Mouse (Mus musculus): Measurements from ENCODE around the gene Birc5. TPM values are rescaled to one million over a fixed set of nuclear protein-coding genes. Genes with fewer than 3 reads are reported as not detected.

Birc5 gene
- 230 TPM for polyA plus RNA-seq (2012; fragmentation: generic; extraction: Trizol)
- long read RNA-seq, experiment 1, transcript Birc5-201 (4 exons, 947 nt) = major isoform, 202 of 229 reads
- long read RNA-seq, experiment 1, partial matches to known transcripts = 6 of 229 reads
- long read RNA-seq, experiment 1, other reads (novel, unspliced or antisense) = 20 of 229 reads
- long read RNA-seq, experiment 2, transcript Birc5-202 (3 exons, 3,334 nt) = minor isoform, 8 of 134 reads
- long read RNA-seq, experiment 2, transcript Birc5-201 (4 exons, 947 nt) = major isoform, 113 of 134 reads
- long read RNA-seq, experiment 2, partial matches to known transcripts = 2 of 134 reads
- long read RNA-seq, experiment 2, other reads (novel, unspliced or antisense) = 11 of 134 reads

DNA sequence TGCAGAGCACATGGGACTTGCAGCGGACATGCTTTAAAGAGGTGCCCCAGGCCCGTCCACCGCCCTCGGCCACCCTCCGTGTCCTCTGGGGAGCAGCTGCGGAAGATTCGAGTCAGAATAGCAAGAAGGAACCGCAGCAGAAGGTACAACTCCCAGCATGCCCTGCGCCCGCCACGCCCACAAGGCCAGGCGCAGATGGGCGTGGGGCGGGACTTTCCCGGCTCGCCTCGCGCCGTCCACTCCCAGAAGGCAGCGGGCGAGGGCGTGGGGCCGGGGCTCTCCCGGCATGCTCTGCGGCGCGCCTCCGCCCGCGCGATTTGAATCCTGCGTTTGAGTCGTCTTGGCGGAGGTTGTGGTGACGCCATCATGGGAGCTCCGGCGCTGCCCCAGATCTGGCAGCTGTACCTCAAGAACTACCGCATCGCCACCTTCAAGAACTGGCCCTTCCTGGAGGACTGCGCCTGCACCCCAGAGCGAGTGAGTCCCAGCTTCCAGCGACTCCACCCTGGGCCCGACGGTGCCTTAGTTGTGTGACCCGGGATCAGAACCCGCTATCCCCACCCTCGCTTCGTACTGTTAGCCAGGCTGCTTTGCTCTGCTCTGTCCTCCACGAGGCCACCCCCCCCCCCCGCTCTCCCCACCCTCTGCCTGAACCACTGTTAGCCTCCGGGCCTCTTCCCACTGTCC lies at the start of gene Birc5:
Gene Birc5 (plus strand): TSS at position 267 of the 687 bp plus-strand sequence.
- H3ac ChIP-seq (ENCODE audit: control insufficient read depth, insufficient read length, low read depth) = peak within 1 kb of the TSS; percentile 92
- H3K27me3 ChIP-seq (ENCODE audit: control insufficient read depth, insufficient read depth, insufficient read length) = no peaks in the 10 kb centered on the region
- peak within 1 kb of the TSS; percentile 98 for H3K4me3 ChIP-seq (ENCODE audit: insufficient read depth, poor library complexity, severe bottlenecking)
- H3K36me3 ChIP-seq (ENCODE audit: control insufficient read depth, insufficient read depth) = peaks cover 40% of the 10 kb centered on the region
- H3K79me2 ChIP-seq (ENCODE audit: control insufficient read depth, insufficient read depth) = peaks cover 63% of the 10 kb centered on the region
- TF ChIP-seq MAX (IDR thresholded peaks at IDR 0.05) (no peak), CEBPB (IDR thresholded peaks at IDR 0.05; ENCODE audit: low read depth) (no peak), MYOD1 (IDR thresholded peaks at IDR 0.05; ENCODE audit: control insufficient read depth, insufficient read length, low read depth) (peak; percentile 45)
- H3K79me3 ChIP-seq (ENCODE audit: low read depth) = peaks cover 53% of the 10 kb centered on the region

GRCm38 (mm10) chr11:117800038-117800437 lies 49.0 kb upstream of the Birc5 start:
- TF ChIP-seq USF1 (IDR thresholded peaks at IDR 0.05; ENCODE audit: low read depth) = no peak
- H3K79me3 ChIP-seq (ENCODE audit: low read depth) = no peaks in the 10 kb centered on the region
- H3K79me2 ChIP-seq (ENCODE audit: control insufficient read depth, insufficient read depth) = no peaks in the 10 kb centered on the region
- no peak overlapping the region for H3ac ChIP-seq (ENCODE audit: control insufficient read depth, insufficient read length, low read depth)
- H3K36me3 ChIP-seq (ENCODE audit: control insufficient read depth, insufficient read depth) = no peaks in the 10 kb centered on the region
- H3K4me3 ChIP-seq (ENCODE audit: insufficient read depth, poor library complexity, severe bottlenecking) = no peak overlapping the region
- no peaks in the 10 kb centered on the region for H3K27me3 ChIP-seq (ENCODE audit: control insufficient read depth, insufficient read depth, insufficient read length)

DNA sequence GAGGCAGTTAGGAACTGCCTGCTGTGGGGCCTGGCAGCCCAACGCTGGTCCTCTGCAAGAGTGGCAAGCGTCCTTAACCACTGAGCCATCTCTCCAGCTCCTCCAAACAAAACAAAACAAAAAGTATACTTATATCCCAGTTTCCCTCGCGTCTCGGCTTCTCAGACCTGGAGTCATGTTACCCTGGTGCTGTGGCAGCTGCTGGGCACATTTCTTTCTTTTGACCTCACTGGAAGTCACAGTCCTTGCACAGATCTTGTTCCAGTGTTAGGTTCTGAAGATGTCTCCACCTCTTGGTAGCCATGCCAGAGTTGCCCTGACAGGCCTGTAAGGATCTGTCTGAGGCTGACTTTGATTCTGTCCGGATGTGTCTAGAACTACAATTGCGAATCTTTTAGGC lies 47.4 kb upstream of the Birc5 start:
- TF ChIP-seq CEBPB (IDR thresholded peaks at IDR 0.05; ENCODE audit: low read depth) (no peak), CTCF (IDR thresholded peaks at IDR 0.05; ENCODE audit: control insufficient read depth, insufficient read depth, insufficient read length) (no peak), FOSL1 (IDR thresholded peaks at IDR 0.05; ENCODE audit: insufficient read depth, low read length, poor library complexity, severe bottlenecking) (no peak), MYOG (IDR thresholded peaks at IDR 0.05; ENCODE audit: control insufficient read depth, extremely low read depth, insufficient read length) (no peak), MYOD1 (IDR thresholded peaks at IDR 0.05; ENCODE audit: control insufficient read depth, insufficient read length, low read depth) (peak; percentile 49), MAX (IDR thresholded peaks at IDR 0.05) (no peak), USF1 (IDR thresholded peaks at IDR 0.05; ENCODE audit: low read depth) (no peak)
- no peaks in the 10 kb centered on the region for H3K79me3 ChIP-seq (ENCODE audit: low read depth)

GRCm38 (mm10) chr11:117803166-117803688 lies 45.8 kb upstream of the Birc5 start:
- Histone ChIP-seq H3K79me2 (ENCODE audit: control insufficient read depth, insufficient read depth) (no peaks in the 10 kb centered on the region), H3K36me3 (ENCODE audit: control insufficient read depth, insufficient read depth) (no peaks in the 10 kb centered on the region), H3K4me3 (ENCODE audit: insufficient read depth, poor library complexity, severe bottlenecking) (no peak overlapping the region), H3K79me3 (ENCODE audit: low read depth) (no peaks in the 10 kb centered on the region), H3K27me3 (ENCODE audit: control insufficient read depth, insufficient read depth, insufficient read length) (no peaks in the 10 kb centered on the region), H3ac (ENCODE audit: control insufficient read depth, insufficient read length, low read depth) (no peak overlapping the region)
- TF ChIP-seq USF1 (IDR thresholded peaks at IDR 0.05; ENCODE audit: low read depth) = no peak
- no peak for TF ChIP-seq MYOD1 (IDR thresholded peaks at IDR 0.05; ENCODE audit: control insufficient read depth, insufficient read length, low read depth)
- TF ChIP-seq FOSL1 (IDR thresholded peaks at IDR 0.05; ENCODE audit: insufficient read depth, low read length, poor library complexity, severe bottlenecking) = no peak
- TF ChIP-seq CTCF (IDR thresholded peaks at IDR 0.05; ENCODE audit: control insufficient read depth, insufficient read depth, insufficient read length) = no peak
- TF ChIP-seq MYOG (IDR thresholded peaks at IDR 0.05; ENCODE audit: control insufficient read depth, extremely low read depth, insufficient read length) = no peak
- TF ChIP-seq MAX (IDR thresholded peaks at IDR 0.05) = no peak
- no peak for TF ChIP-seq CEBPB (IDR thresholded peaks at IDR 0.05; ENCODE audit: low read depth)

More for the DNA sequence above, 47.4 kb upstream of the Birc5 start:
- no peak overlapping the region for H3K4me3 ChIP-seq (ENCODE audit: insufficient read depth, poor library complexity, severe bottlenecking)
- no peaks in the 10 kb centered on the region for H3K36me3 ChIP-seq (ENCODE audit: control insufficient read depth, insufficient read depth)
- no peaks in the 10 kb centered on the region for H3K79me2 ChIP-seq (ENCODE audit: control insufficient read depth, insufficient read depth)
- H3ac ChIP-seq (ENCODE audit: control insufficient read depth, insufficient read length, low read depth) = no peak overlapping the region
- H3K27me3 ChIP-seq (ENCODE audit: control insufficient read depth, insufficient read depth, insufficient read length) = no peaks in the 10 kb centered on the region

- TF ChIP-seq MYOD1 (IDR thresholded peaks at IDR 0.05; ENCODE audit: control insufficient read depth, insufficient read length, low read depth) = no peak
- no peak for TF ChIP-seq FOSL1 (IDR thresholded peaks at IDR 0.05; ENCODE audit: insufficient read depth, low read length, poor library complexity, severe bottlenecking)
- TF ChIP-seq USF1 (IDR thresholded peaks at IDR 0.05; ENCODE audit: low read depth) = no peak
- no peak for TF ChIP-seq MYOG (IDR thresholded peaks at IDR 0.05; ENCODE audit: control insufficient read depth, extremely low read depth, insufficient read length)
- TF ChIP-seq MAX (IDR thresholded peaks at IDR 0.05) = no peak
- TF ChIP-seq CTCF (IDR thresholded peaks at IDR 0.05; ENCODE audit: control insufficient read depth, insufficient read depth, insufficient read length) = no peak
- no peak for TF ChIP-seq CEBPB (IDR thresholded peaks at IDR 0.05; ENCODE audit: low read depth)
Measured at GRCm38 (mm10) chr11:117806781-117807180, 42.3 kb upstream of the Birc5 start.

More at GRCm38 (mm10) chr11:117806781-117807180, 42.3 kb upstream of the Birc5 start:
- Histone ChIP-seq H3K79me2 (ENCODE audit: control insufficient read depth, insufficient read depth) (peaks cover 24% of the 10 kb centered on the region), H3K27me3 (ENCODE audit: control insufficient read depth, insufficient read depth, insufficient read length) (no peaks in the 10 kb centered on the region), H3K36me3 (ENCODE audit: control insufficient read depth, insufficient read depth) (peaks cover 6% of the 10 kb centered on the region), H3ac (ENCODE audit: control insufficient read depth, insufficient read length, low read depth) (no peak overlapping the region), H3K4me3 (ENCODE audit: insufficient read depth, poor library complexity, severe bottlenecking) (no peak overlapping the region), H3K79me3 (ENCODE audit: low read depth) (peaks cover 8% of the 10 kb centered on the region)

Measured in C2C12 (cell line).